Mouse (Mus musculus) ES-Bruce4 (cell line): Measurements from ENCODE around the gene Plekha1. TPM values are rescaled to one million over a fixed set of nuclear protein-coding genes. Genes with fewer than 3 reads are reported as not detected.

Source experiments
- H3K27ac ChIP-seq: 2 replicates; pipeline ENCODE4 v1.5.1; 2012; ENCODE audit warnings: low read length, inconsistent platforms; ENCODE audit not compliant: insufficient read depth
- H3K27me3 ChIP-seq: 2 replicates; pipeline ENCODE4 v1.6.1; 2012; ENCODE audit warnings: mild to moderate bottlenecking, low read length, inconsistent platforms; ENCODE audit not compliant: control insufficient read depth, poor library complexity, insufficient read depth, severe bottlenecking
- H3K36me3 ChIP-seq: 2 replicates; pipeline ENCODE4 v1.6.1; 2012; ENCODE audit warnings: inconsistent platforms, mild to moderate bottlenecking, low read length, moderate library complexity; ENCODE audit not compliant: control insufficient read depth, poor library complexity, insufficient read depth, severe bottlenecking
- H3K4me1 ChIP-seq: one replicate; pipeline ENCODE4 v1.8.1; 2011; ENCODE audit warnings: low read length; ENCODE audit not compliant: control insufficient read depth, insufficient read depth
- H3K4me3 ChIP-seq: 2 replicates; pipeline ENCODE4 v1.5.1; 2011; ENCODE audit warnings: low read depth, mild to moderate bottlenecking, low read length
- H3K9ac ChIP-seq: 2 replicates; pipeline ENCODE4 v1.6.1; 2012; ENCODE audit warnings: low read depth, mild to moderate bottlenecking, inconsistent platforms; ENCODE audit not compliant: poor library complexity, severe bottlenecking
- H3K9me3 ChIP-seq: replicated peaks from 2 replicates; pipeline ENCODE4 v1.6.1; 2012; ENCODE audit warnings: mild to moderate bottlenecking, low read length, inconsistent platforms; ENCODE audit not compliant: control insufficient read depth, poor library complexity, insufficient read depth, severe bottlenecking
- CTCF ChIP-seq: IDR thresholded peaks from one replicate; pipeline ENCODE4 v1.8.1; 2011; ENCODE audit warnings: low read depth, low read length
- EP300 ChIP-seq: IDR thresholded peaks from 2 replicates; pipeline ENCODE4 v1.6.1; 2011; ENCODE audit warnings: low read depth, low read length; ENCODE audit not compliant: insufficient read depth
- POLR2A ChIP-seq: IDR thresholded peaks from one replicate; pipeline ENCODE4 v1.8.1; 2011; ENCODE audit warnings: low read length; ENCODE audit not compliant: insufficient read depth
- polyA plus RNA-seq: library from polyadenylated mRNA; stranded (reverse); fragments of >200 nt; gene quantifications from 2 replicates; pipeline ENCODE4 v1.2.4, GENCODE M21; 2011; ENCODE audit warnings: low read depth; ENCODE audit not compliant: missing spikeins, insufficient read depth, insufficient read length

The Plekha1 gene
- polyA plus RNA-seq, 1 experiment: 196 TPM

DNA sequence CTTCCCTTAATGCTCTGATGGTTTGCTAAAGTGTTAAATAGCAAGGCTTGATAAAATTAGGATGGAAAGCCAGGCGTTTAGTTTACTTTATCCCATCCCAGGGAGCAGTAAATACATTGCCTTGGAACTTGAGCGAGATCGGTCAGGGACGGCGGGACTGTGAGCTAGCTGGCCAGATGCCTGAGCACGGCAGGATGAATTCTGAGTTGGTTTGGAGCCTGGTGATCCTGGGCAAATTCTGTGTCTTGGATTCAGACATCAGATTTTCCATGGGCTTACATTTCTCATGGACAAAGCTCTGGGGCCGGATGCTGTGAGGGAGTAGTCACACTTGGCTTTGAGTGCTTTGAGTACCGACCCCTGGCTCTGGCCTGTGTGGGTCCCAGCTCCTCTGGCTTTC, 75.2 kb downstream of the Plekha1 start:
- Histone ChIP-seq H3K27me3 (0 out of 2 replicates have a peak, but pooled peaks cover 5% of the 10 kb centered on the region), H3K4me3 (no peak overlapping the region), H3K4me1 (peaks cover 3% of the 10 kb centered on the region)

GRCm38 (mm10) chr7:130943280-130943895, 77.8 kb downstream of the Plekha1 start:
- no peak overlapping the region for H3K9ac ChIP-seq
- H3K4me1 ChIP-seq: peaks cover 5% of the 10 kb centered on the region
- 0 out of 2 replicates have a peak overlapping the region, but pooled peaks have one; percentile 59 for H3K27ac ChIP-seq
- H3K9me3 ChIP-seq: no peaks in the 10 kb centered on the region
- no peaks in the 10 kb centered on the region for H3K36me3 ChIP-seq
- TF ChIP-seq CTCF (no peak), EP300 (no peak), POLR2A (no peak)
- H3K4me3 ChIP-seq: no peak overlapping the region
- H3K27me3 ChIP-seq: no peaks in the 10 kb centered on the region

More for the DNA sequence above, 75.2 kb downstream of the Plekha1 start:
- TF ChIP-seq POLR2A (no peak), CTCF (no peak), EP300 (no peak)
- no peaks in the 10 kb centered on the region for H3K36me3 ChIP-seq
- H3K27ac ChIP-seq: no peak overlapping the region
- no peak overlapping the region for H3K9ac ChIP-seq
- H3K9me3 ChIP-seq: no peaks in the 10 kb centered on the region

GRCm38 (mm10) chr7:130944766-130945475, 79.4 kb downstream of the Plekha1 start:
- TF ChIP-seq CTCF (no peak), EP300 (no peak), POLR2A (no peak)
- peak overlapping the region; percentile 2; the same call in 1 of the 2 replicates for H3K9ac ChIP-seq
- no peaks in the 10 kb centered on the region for H3K27me3 ChIP-seq
- H3K9me3 ChIP-seq: no peaks in the 10 kb centered on the region
- H3K4me1 ChIP-seq: peaks cover 5% of the 10 kb centered on the region
- no peak overlapping the region for H3K4me3 ChIP-seq
- H3K36me3 ChIP-seq: no peaks in the 10 kb centered on the region
- H3K27ac ChIP-seq: peak overlapping the region; percentile 59

- no peak for TF ChIP-seq POLR2A
- no peak for TF ChIP-seq EP300
- TF ChIP-seq CTCF: no peak
- no peak overlapping the region for H3K9ac ChIP-seq
- H3K4me3 ChIP-seq: no peak overlapping the region
- no peaks in the 10 kb centered on the region for H3K36me3 ChIP-seq
- H3K27ac ChIP-seq: peak overlapping the region; percentile 83
- no peaks in the 10 kb centered on the region for H3K27me3 ChIP-seq
- H3K4me1 ChIP-seq: peaks cover 5% of the 10 kb centered on the region
- H3K9me3 ChIP-seq: no peaks in the 10 kb centered on the region
Observed at GRCm38 (mm10) chr7:130945730-130946129, 80.2 kb downstream of the Plekha1 start.

- Histone ChIP-seq H3K27me3 (no peaks in the 10 kb centered on the region), H3K9me3 (no peaks in the 10 kb centered on the region), H3K4me1 (peaks cover 5% of the 10 kb centered on the region), H3K27ac (peak overlapping the region; percentile 83), H3K36me3 (no peaks in the 10 kb centered on the region), H3K9ac (no peak overlapping the region), H3K4me3 (no peak overlapping the region)
- TF ChIP-seq EP300 (no peak), POLR2A (no peak), CTCF (no peak)
Observed at GRCm38 (mm10) chr7:130946303-130946702, 80.7 kb downstream of the Plekha1 start.

- Histone ChIP-seq H3K4me3 (peak overlapping the region; percentile 41), H3K27me3 (no peaks in the 10 kb centered on the region), H3K36me3 (no peaks in the 10 kb centered on the region), H3K9ac (peak overlapping the region; percentile 74), H3K4me1 (peaks cover 5% of the 10 kb centered on the region), H3K27ac (peak overlapping the region; percentile 23), H3K9me3 (no peaks in the 10 kb centered on the region)
- TF ChIP-seq EP300 (no peak), POLR2A (no peak)
Observed at GRCm38 (mm10) chr7:130948563-130949208, 83.1 kb downstream of the Plekha1 start.
